In the genomic region with DNA sequence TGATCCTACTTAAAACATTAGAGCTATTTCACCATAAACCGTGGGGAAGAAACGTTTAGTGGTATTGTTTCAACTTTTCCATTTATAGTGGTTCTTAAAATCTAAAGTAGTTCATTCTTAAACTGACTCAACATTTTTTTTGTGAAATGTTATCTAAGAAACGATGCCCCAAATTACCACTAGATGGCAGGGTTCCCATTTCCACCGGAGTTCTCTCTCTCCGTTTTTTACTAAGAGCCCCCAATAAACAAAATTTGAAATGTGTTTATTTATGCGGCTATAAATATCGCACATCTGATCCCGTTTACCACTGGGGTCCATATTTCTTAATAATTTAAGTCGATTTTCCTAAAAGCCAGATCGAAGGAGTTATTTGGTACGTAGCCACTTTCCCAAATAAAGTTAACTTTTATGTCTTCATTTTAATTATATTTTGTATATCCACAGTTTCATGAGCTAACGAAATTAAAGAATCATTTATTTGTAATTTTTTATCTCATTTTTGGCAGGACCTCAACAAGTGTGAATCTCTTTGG, we compare ENCODE assay signal across 9 mouse cellular contexts.
DNase-seq lines count a peak whose midpoint lies in the region; ATAC-seq and TF ChIP-seq lines count a peak whose summit lies in the region.
"Had no signal": no experiment of that assay in that cellular context is flagged by ENCODE, and none has a peak within 500 bp of the region (broad histone marks: within the 10 kb centered on the region; RNA-seq: fewer than 3 reads in every experiment).

No protein-coding gene starts in this region.

- no peak overlapping the region for H3K27ac ChIP-seq in kidney, embryonic 14.5 days (ENCODE audit: low read depth, low read length)
- H3K27ac ChIP-seq in ES-E14 (ENCODE audit: insufficient read depth, low read depth, low read length, poor library complexity, severe bottlenecking) = no peak overlapping the region
- no peak overlapping the region for H3K27ac ChIP-seq in kidney, embryonic 15.5 days
- H3K27ac ChIP-seq: macrophage had no signal

- H3K4me3 ChIP-seq in kidney, embryonic 14.5 days (ENCODE audit: low read length) = no peak overlapping the region
- no peak overlapping the region for H3K4me3 ChIP-seq in ES-E14 (ENCODE audit: insufficient read depth in 1 of 2, low read depth in 1 of 2, low read length in 2 of 2, poor library complexity in 1 of 2, severe bottlenecking in 1 of 2)
- H3K4me3 ChIP-seq in kidney, embryonic 15.5 days (replicated peaks) = peak overlapping the region; percentile 12; the same call in 1 of the 2 replicates

- H3K27me3 ChIP-seq in kidney, embryonic 14.5 days (ENCODE audit: control insufficient read depth, insufficient read depth, low read length) = no peaks in the 10 kb centered on the region
- H3K27me3 ChIP-seq in kidney, embryonic 15.5 days = no peaks in the 10 kb centered on the region
- H3K27me3 ChIP-seq in splenic B cell, adult 2 months (ENCODE audit: control insufficient read depth, insufficient read depth, low read length, poor library complexity, severe bottlenecking) = no peaks in the 10 kb centered on the region

- in situ Hi-C loops in ES-E14 (cut with MboI; ENCODE audit: low sequenced_read_pairs in 2 of 2, unreplicated experiment in 2 of 2) = no loop called here

- WGBS in kidney, embryonic 14.5 days = 9% methylated on average over 12 of the region's 12 CpGs
- WGBS in kidney, embryonic 15.5 days = 7% methylated on average over 12 of the region's 12 CpGs

- H3K9me3 ChIP-seq in kidney, embryonic 14.5 days (ENCODE audit: control insufficient read depth, low read length) = no peaks in the 10 kb centered on the region
- H3K9me3 ChIP-seq in ES-E14 (ENCODE audit: control insufficient read depth, insufficient read depth, low read depth, low read length) = no peaks in the 10 kb centered on the region
- H3K9me3 ChIP-seq in kidney, embryonic 15.5 days (replicated peaks) = no peaks in the 10 kb centered on the region

- peaks cover 11% of the 10 kb centered on the region; the same call in 1 of the 2 replicates for H3K4me1 ChIP-seq in kidney, embryonic 14.5 days (ENCODE audit: control insufficient read depth, insufficient read depth, low read length)
- no peaks in the 10 kb centered on the region for H3K4me1 ChIP-seq in ES-E14 (ENCODE audit: control insufficient read depth in 2 of 2, insufficient read depth in 2 of 2, low read length in 2 of 2, poor library complexity in 1 of 2)
- H3K4me1 ChIP-seq in kidney, embryonic 15.5 days = peaks cover 13% of the 10 kb centered on the region

- H3K4me2 ChIP-seq in kidney, embryonic 14.5 days (replicated peaks; ENCODE audit: low read depth, low read length) = peak overlapping the region; percentile 13; the same call in 1 of the 2 replicates
- H3K4me2 ChIP-seq in kidney, embryonic 15.5 days = peak overlapping the region; percentile 44

- H3K9ac ChIP-seq in kidney, embryonic 14.5 days (ENCODE audit: low read depth, low read length) = no peak overlapping the region
- H3K9ac ChIP-seq in ES-E14 (ENCODE audit: insufficient read depth, low read depth, low read length, poor library complexity, severe bottlenecking) = no peak overlapping the region
- H3K9ac ChIP-seq in kidney, embryonic 15.5 days = no peak overlapping the region

- no peak for ATAC-seq in kidney, embryonic 14.5 days (ENCODE audit: low FRiP score, low TSS enrichment)
- no peak for ATAC-seq in kidney, embryonic 15.5 days (replicated peaks; ENCODE audit: low FRiP score)
- ATAC-seq in monocyte, adult 5-6 weeks (replicated peaks; ENCODE audit: insufficient number of reproducible peaks, low FRiP score, low TSS enrichment, poor library complexity, severe bottlenecking) = no peak
- no peak for ATAC-seq in cerebellum, adult (ENCODE audit: insufficient number of reproducible peaks, low FRiP score, low TSS enrichment)

- no peak for DNase-seq in kidney, adult 8-10 months
- DNase-seq in ES-E14 (ENCODE audit: low read depth, low spot score) (peak; percentile 12), ZHBTc4 (ENCODE audit: low read depth, low spot score) (peak; percentile 19)
- peak; percentile 1 for DNase-seq in splenic B cell, adult 2 months (ENCODE audit: low read depth, low spot score)

- no peaks in the 10 kb centered on the region for H3K36me3 ChIP-seq in kidney, embryonic 14.5 days (ENCODE audit: control insufficient read depth, insufficient read depth, low read length)
- no peaks in the 10 kb centered on the region for H3K36me3 ChIP-seq in ES-E14 (ENCODE audit: control insufficient read depth, insufficient read depth, low read length, poor library complexity, severe bottlenecking)
- no peaks in the 10 kb centered on the region for H3K36me3 ChIP-seq in kidney, embryonic 15.5 days
- no peaks in the 10 kb centered on the region for H3K36me3 ChIP-seq in splenic B cell, adult 2 months (ENCODE audit: control insufficient read depth, insufficient read depth, low read length, poor library complexity, severe bottlenecking)

TF ChIP-seq in ES-E14, 5 proteins besides CTCF, POLR2A, EP300 and RAD21:
- TF ChIP-seq ZNF384 (IDR thresholded peaks at IDR 0.05; ENCODE audit: low read depth, low read length) (0 out of 2 replicates have a peak, but pooled peaks have one; percentile 26), ZC3H11A (IDR thresholded peaks at IDR 0.05; ENCODE audit: borderline replicate concordance, low read depth, low read length) (peak; percentile 41; the same call in 1 of the 2 replicates), MAFK (IDR thresholded peaks at IDR 0.05; ENCODE audit: insufficient read depth, low read depth, low read length) (no peak)

Comparison
In these comparisons a context has a peak if more than half of its experiments do, and no peak if none do; other contexts are left out.
1. DNase-seq: peak in ES-E14 (single experiment), ZHBTc4 (single experiment) and splenic B cell, adult 2 months (single experiment); none in kidney, adult 8-10 months (0 of 2).